ENCODE assay signal across 8 mouse cellular contexts in genomic region chr7:92741861-92742249, GRCm38 (mm10). TPM values are rescaled to one million over a fixed set of nuclear protein-coding genes. Genes with fewer than 3 reads are reported as not detected.
A peak's percentile ranks its signal among the peaks of the same experiment; 100 is the strongest.
DNase-seq lines count a peak whose midpoint lies in the region; ATAC-seq and TF ChIP-seq lines count a peak whose summit lies in the region.

No protein-coding gene starts in this region.

- no peaks in the 10 kb centered on the region for H3K27me3 ChIP-seq in E14TG2a.4 (ENCODE audit: insufficient read depth, low read length)
- H3K27me3 ChIP-seq in heart, embryonic 13.5 days (replicated peaks), result no peaks in the 10 kb centered on the region; the same call in 1 of the 2 replicates
- no peaks in the 10 kb centered on the region for H3K27me3 ChIP-seq in stomach, embryonic 16.5 days (ENCODE audit: control insufficient read depth, insufficient read depth, low read length)

- ATAC-seq in heart, embryonic 13.5 days (ENCODE audit: extremely low read depth, insufficient number of reproducible peaks, low FRiP score, low TSS enrichment), result no peak
- ATAC-seq in stomach, embryonic 16.5 days (ENCODE audit: insufficient read depth, low FRiP score), result peak; percentile 18; the same call in 1 of the 2 replicates

- H3K4me3 ChIP-seq in E14TG2a.4 (replicated peaks; ENCODE audit: low read length) (peak overlapping the region; percentile 97), macrophage (ENCODE audit: inconsistent target) (peak overlapping the region; percentile 95)
- peak overlapping the region; percentile 83 for H3K4me3 ChIP-seq in cortical plate, adult 2 months (ENCODE audit: insufficient read depth, low read length)
- peak overlapping the region; percentile 68 for H3K4me3 ChIP-seq in heart, embryonic 13.5 days
- peak overlapping the region; percentile 69 for H3K4me3 ChIP-seq in stomach, embryonic 16.5 days (replicated peaks; ENCODE audit: low read length)

- under 1% methylated on average over 9 of the region's 9 CpGs for WGBS in heart, embryonic 13.5 days
- WGBS in macrophage (ENCODE audit: missing documents), result 0% methylated on average over 9 of the region's 9 CpGs
- under 1% methylated on average over 9 of the region's 9 CpGs for WGBS in stomach, embryonic 16.5 days

- H3K4me1 ChIP-seq in E14TG2a.4 (replicated peaks; ENCODE audit: low read depth, low read length), result peaks cover 56% of the 10 kb centered on the region
- H3K4me1 ChIP-seq in cortical plate, adult 2 months (ENCODE audit: control insufficient read depth, insufficient read depth, low read length), result peaks cover 3% of the 10 kb centered on the region
- peaks cover 44% of the 10 kb centered on the region for H3K4me1 ChIP-seq in heart, embryonic 13.5 days
- H3K4me1 ChIP-seq in stomach, embryonic 16.5 days (ENCODE audit: control insufficient read depth, insufficient read depth, low read length), result peaks cover 24% of the 10 kb centered on the region

- peak; percentile 62 for DNase-seq in embryo, embryonic 11 days
- no peak for DNase-seq in embryo, embryonic 9.5 days (ENCODE audit: extremely low spot score)
- peak; percentile 41 for DNase-seq in layer of hippocampus, adult 9-11 months

- peaks cover 22% of the 10 kb centered on the region for H3K79me2 ChIP-seq in macrophage (ENCODE audit: inconsistent target)

- no peak for TF ChIP-seq POLR2A in cortical plate, adult 2 months (IDR thresholded peaks at IDR 0.05; ENCODE audit: extremely low read depth, insufficient read depth, low read length)

- H3K27ac ChIP-seq in cortical plate, adult 2 months (ENCODE audit: insufficient read depth, low read length), result peak overlapping the region; percentile 32; the same call in 1 of the 2 replicates
- H3K27ac ChIP-seq in heart, embryonic 13.5 days (replicated peaks), result peak overlapping the region; percentile 82
- H3K27ac ChIP-seq in macrophage, result no peak overlapping the region
- peak overlapping the region; percentile 75 for H3K27ac ChIP-seq in stomach, embryonic 16.5 days (ENCODE audit: low read length)

- H3K9ac ChIP-seq in heart, embryonic 13.5 days, result peak overlapping the region; percentile 85
- peak overlapping the region; percentile 69 for H3K9ac ChIP-seq in stomach, embryonic 16.5 days (ENCODE audit: low read length)

- no peaks in the 10 kb centered on the region for H3K9me3 ChIP-seq in E14TG2a.4 (ENCODE audit: low read length)
- H3K9me3 ChIP-seq in heart, embryonic 13.5 days, result no peaks in the 10 kb centered on the region
- H3K9me3 ChIP-seq in stomach, embryonic 16.5 days (replicated peaks; ENCODE audit: control insufficient read depth, low read length), result no peaks in the 10 kb centered on the region

- H3K4me2 ChIP-seq in heart, embryonic 13.5 days, result peak overlapping the region; percentile 96
- H3K4me2 ChIP-seq in stomach, embryonic 16.5 days (ENCODE audit: low read depth, low read length), result peak overlapping the region; percentile 77

- H3K36me3 ChIP-seq in E14TG2a.4 (ENCODE audit: insufficient read depth, low read length) (peaks cover 34% of the 10 kb centered on the region), macrophage (ENCODE audit: inconsistent target) (no peaks in the 10 kb centered on the region)
- H3K36me3 ChIP-seq in heart, embryonic 13.5 days, result peaks cover 23% of the 10 kb centered on the region
- no peaks in the 10 kb centered on the region for H3K36me3 ChIP-seq in stomach, embryonic 16.5 days (ENCODE audit: control insufficient read depth, insufficient read depth, low read length)

- no peak for TF ChIP-seq CTCF in E14TG2a.4 (conservative IDR thresholded peaks at IDR 0.05; ENCODE audit: low read length)
- TF ChIP-seq CTCF in cortical plate, adult 2 months (IDR thresholded peaks at IDR 0.05; ENCODE audit: extremely low read depth, insufficient read depth, low read length), result no peak

RNA-seq across cellular contexts. Expression of gene Rab30, which starts 0.5 kb away (rescaled TPM):
- 15.3 and 15.4 TPM in 2 replicates for polyA plus RNA-seq in cortical plate, adult 2 months (2012; rRNA removed)
- 5.6 and 7.9 TPM in 2 replicates for polyA plus RNA-seq in heart, embryonic 13.5 days (2015; fragmentation: Nextera tagmentation; extraction: Ambion mirVana)
- 1 to 10 TPM in 1 of 26 experiments, under 1 TPM in 8, not detected in 17; 0.06 to 2.5 (median 0.18) TPM for total RNA-seq in macrophage (2018; cell fraction: chromatin; rRNA removed)
- under 1 TPM in 21 of 26 experiments, not detected in 5; 0.03 to 0.50 (median 0.15) TPM for total RNA-seq in macrophage (2018; cell fraction: cytosol; rRNA removed)
- total RNA-seq in macrophage (2018; cell fraction: nucleus; rRNA removed), result 1 to 10 TPM in 1 of 26 experiments, under 1 TPM in 13, not detected in 12; 0.05 to 1.2 (median 0.15) TPM
- polyA plus RNA-seq in macrophage (2018), result 0.19 TPM in 1 of 3 replicates, not detected in the others
- 20.9 and 24.1 TPM in 2 replicates for polyA plus RNA-seq in stomach, embryonic 16.5 days (2015; fragmentation: Nextera tagmentation; extraction: Ambion mirVana)
